Mouse (Mus musculus): ENCODE results near the gene Polr3f.

Polr3f gene

DNA sequence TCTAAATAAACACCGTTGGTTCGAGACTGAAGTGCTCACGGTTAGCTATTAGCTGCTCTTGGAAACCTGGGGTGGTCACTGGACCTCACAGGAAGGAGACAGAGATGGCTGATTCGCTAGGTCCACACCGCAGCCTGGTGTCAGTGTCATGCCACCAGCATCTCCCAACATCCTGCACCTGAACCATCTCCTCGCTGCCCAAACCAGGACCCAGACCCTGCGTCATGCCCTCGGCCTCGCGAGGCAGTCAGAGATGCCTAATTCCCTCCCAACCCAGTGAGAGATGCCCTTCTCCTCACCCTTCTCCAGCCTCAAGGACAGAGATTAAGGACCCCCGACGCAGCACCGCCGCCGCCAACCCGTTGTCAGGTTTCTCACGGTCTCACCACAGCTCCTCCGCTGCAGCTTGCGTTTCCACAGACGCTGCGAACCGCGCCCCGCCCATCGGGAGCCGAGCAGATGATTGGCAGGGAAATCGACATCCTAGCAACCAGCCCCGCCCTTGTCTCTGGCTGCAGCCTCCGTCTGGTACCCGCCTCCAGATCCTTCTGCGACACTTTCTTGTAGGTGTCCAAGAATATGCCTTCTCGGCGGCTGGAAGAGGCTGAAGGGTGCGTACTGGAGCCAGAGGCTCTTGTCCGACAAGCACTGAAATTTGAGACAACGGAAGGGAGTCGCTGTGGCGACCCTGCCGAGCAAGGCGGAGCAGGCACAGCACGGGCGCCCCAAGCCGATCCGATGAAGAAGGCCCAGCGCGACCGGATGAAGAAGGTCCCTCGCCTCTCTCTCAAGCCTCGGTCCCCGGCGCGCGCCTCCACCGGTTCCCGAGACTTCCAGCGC lies at the start of gene Polr3f, which contains the start of gene Dzank1:
Gene Polr3f (plus strand): TSS at position 738 of the 840 bp plus-strand sequence.
Gene Dzank1 (minus strand): TSS at position 434 of the 840 bp plus-strand sequence.
- peak; percentile 97 for DNase-seq (ENCODE audit: low read depth)

DNA sequence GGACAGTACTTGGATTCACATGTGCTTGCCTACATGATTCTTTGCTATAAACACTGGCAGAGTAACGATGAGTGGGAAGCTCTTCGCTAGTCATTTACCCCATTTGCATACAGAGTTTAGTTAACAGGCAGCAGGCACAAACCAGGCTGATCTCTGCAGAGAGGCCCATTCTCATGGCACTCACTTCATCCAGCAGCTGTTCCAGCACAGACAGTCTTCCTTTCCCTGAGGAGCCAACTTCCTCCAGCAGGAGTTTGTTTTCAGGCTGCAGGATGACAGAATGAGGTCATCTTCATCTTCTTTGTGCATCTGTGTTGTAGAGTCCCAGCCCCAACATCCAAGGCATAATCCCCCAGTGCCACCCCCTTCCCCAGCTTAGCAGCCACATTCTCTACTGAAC lies 48.1 kb upstream of the Polr3f start:
- DNase-seq (ENCODE audit: low read depth): no peak

DNA sequence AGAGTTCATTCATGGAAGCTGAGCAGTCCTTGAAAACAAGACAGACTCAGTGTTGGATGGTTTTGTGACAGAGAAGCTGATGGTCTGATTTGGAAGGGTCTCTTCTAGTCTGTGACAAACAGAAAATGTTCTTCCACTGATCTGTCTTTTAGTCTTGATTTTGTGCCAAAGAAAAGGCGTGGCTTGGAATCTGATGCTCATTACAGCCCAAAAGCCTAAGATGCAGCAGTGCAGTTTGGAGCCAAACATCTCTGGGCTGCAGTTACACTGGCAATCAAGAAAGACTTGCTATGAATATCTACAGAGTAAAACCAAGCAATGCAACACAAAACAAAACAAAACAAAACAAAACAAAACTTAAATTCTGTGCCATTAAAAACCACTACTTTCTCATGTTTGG lies 43.4 kb upstream of the Polr3f start:
- DNase-seq (ENCODE audit: low read depth): no peak

DNA sequence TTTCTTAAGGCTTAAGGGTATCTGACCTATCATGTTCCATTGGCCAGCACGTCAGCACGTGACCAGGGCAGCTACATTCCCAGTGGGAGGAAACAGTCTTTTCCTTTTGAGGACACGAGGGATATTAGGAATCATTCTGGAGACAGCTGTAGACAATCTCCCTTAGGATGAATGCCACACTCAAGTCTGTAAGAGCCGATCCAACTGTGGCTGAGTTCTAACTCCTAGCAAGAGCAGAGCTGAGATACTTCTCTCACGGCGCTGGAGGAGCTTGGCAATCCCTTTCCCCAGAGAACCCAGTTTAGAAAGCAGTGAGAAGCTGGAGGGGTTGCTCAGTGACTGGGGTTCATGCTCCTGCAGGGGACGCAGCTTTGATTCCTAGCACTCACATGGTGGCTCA lies 42.1 kb upstream of the Polr3f start:
- DNase-seq (ENCODE audit: low read depth): no peak

DNA sequence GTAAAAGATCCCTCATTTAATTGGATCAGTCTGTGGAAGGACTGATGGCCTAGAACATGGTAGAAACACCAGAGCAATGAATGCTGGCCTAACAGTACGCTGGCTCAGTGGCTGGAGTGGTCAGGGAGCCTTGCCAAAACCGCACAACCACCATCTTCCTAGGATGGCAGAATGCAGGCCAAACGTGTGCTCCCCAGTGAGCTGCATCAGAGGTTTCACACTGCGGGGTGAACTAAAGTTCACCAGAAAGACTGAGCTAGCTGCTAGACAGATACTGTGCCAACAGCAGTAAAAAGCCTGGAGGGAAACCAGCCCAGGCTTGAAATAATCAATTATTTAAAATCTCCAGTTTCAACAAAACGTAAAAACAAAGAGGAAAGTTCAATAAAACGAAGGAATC lies 40.0 kb upstream of the Polr3f start:
- peak; percentile 48 for DNase-seq (ENCODE audit: low read depth)

DNA sequence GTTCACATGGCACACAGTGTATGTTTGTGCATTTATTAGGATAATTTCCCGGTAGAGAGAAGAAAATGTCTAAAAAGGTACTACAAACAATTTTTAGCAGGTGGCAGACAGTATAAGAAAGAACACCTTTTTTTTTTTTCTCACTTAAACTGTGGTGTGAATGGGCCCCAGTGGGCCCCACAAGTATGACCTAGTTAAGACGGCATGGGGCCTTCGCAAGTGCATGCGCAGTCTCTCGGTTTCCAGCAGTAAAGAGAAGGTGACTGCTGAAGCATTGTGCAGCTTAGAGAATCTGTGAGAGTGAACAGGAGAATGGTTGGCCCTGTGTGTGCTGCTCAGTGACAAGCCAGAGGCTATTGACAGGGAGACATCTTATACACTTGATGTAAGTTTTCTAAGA lies 38.2 kb upstream of the Polr3f start:
- DNase-seq (ENCODE audit: low read depth): no peak

DNA sequence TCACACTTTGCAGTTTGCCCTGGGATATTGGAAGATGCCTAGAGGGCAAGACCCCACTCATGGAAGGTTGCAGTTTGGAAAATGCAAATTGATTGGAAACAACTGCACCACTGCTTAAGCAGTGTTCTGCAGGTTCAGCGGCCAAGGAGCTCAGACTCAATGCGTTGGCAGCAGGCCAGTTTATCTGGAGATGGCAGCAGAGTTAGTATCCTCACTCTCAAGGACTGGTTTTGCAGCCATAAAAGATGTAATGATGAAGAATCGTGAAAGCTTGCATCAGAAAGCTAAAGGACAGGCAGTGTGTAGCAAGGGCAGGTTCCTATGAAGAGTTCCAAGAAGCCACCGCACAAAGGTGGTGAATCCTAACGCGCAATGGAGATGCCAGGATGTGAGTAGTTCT lies 25.4 kb upstream of the Polr3f start:
- no peak for DNase-seq (ENCODE audit: low read depth)

DNA sequence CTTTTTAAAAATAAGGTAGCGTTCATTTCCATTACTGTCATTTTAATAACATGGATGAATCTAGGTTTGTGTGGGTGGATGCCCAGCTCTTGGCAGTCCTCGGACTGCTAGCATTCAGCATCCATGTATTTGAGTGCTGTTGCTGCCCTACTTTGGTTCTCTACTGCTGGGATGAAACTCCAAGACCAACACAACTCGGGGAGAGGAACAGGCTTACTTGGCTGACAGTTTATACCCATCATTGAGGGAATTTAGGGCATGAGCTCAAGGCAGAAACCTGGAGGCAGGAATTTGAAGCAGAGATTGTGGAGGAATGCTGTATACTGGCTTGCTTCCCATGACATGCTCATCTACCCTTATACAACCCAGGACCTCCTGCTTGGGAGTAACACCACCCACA lies 12.9 kb upstream of the Polr3f start:
- DNase-seq (ENCODE audit: low read depth): no peak

DNA sequence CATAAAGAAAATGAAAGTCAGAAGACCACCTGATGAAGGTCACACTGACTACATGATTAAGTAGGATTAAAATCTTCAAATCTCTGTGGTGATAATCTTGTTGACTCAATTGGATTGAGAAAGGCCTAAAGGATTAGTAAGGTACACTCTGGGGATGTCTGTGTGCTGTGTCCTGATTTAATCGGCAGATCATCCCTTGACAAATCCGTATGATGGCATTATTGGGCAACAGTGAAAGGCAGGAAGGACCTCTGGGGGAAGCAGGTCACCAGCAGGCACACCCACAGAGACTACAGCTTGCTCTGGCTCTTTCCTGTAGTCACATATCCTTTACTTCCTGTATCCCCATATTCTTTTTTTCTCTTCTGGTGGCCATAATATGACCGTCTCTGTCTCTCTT lies 7.7 kb upstream of the Polr3f start:
- DNase-seq (ENCODE audit: low read depth): peak; percentile 27

DNA sequence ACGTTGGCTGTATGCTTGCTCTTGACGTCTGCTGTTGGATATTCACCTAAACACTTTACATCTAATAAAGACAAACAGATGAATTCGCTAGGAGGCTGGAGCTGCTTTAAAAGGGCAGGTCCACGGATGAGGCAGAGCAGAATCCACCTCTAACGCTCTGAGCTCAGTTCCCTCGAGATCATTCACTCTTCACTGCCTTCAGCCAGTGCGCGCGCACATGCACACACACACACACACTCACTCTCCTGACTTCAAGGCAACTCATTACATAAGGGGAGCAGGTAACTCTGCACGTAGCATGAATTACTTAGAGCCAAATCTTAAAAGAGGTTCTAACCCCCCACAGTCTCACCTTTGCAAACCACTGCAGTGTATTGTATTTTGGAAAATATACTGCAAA lies 1.7 kb upstream of the Polr3f start:
- DNase-seq (ENCODE audit: low read depth): no peak

DNA sequence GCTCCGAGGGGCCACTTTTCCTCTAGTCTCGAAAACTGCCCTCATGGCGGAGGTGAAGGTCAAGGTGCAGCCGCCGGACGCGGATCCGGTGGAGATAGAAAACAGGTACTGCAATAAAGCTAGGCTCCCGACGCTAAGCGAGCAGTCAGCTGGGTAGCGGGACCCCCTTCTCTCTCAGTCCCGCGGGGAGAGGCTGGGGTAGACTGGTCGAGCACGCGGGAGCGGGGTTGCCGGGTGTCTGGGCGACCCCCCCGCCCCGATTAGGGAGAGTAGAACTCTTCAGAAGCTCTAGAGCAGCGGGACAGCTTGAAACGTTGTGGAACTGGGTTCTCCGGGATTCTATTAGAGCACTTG lies 280 bp downstream of the Polr3f start:
- DNase-seq (ENCODE audit: low read depth): no peak

DNA sequence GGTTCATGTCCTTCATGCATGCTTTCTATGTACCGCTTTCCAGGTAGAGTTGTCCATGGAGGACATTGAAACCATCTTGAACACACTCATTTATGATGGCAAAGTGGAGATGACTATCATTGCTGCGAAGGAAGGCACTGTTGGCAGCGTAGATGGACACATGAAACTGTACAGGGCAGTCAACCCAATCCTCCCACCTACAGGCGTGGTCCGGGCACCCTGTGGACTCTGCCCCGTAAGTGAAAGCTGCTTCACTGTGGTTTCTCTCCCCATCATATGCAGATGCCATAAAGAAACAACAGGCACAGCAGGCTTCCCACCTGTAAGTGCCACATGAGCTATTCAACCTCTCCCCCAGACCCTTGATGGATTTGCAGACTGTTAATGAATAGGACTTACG lies 9.6 kb downstream of the Polr3f start:
- no peak for DNase-seq (ENCODE audit: low read depth)

DNA sequence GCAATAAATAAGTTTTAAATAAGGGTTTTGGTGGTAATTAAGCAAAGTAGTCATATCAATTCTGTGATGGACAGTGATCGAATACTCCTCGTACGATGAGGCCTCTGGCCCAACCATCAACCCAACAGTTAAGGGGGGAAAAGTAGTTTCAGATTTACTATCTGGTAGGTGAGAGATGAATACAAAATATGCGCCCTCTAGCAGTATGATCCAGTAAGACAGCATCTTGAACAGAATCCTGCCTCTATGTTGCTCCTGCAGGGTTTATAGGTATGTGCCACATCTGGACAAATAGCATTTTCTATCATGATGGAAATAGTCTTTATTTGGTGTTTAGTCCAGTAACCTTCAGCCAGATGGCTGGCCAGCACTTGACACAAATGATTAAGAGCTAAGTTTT lies 13.7 kb downstream of the Polr3f start:
- DNase-seq (ENCODE audit: low read depth): peak; percentile 21

DNA sequence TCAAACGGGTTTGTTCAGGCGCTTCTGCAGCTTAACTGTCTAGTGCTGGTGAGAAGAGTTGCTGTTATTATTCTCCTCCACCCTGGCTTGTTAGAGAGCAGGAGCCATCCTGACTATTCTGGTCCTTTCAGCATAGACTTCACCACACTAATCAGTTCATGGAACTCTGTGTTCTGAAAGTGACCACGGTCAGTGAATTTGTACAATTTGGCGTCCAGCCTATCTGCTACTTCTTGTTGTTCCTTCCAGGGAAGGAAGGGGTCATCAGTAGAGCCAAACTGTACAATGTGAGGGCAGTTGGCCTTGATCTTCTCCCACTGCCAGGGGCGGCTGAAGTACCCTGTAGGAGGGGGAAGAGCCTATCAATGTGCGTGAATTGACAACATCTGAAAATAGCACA lies 16.2 kb downstream of the Polr3f start:
- DNase-seq (ENCODE audit: low read depth): no peak

DNA sequence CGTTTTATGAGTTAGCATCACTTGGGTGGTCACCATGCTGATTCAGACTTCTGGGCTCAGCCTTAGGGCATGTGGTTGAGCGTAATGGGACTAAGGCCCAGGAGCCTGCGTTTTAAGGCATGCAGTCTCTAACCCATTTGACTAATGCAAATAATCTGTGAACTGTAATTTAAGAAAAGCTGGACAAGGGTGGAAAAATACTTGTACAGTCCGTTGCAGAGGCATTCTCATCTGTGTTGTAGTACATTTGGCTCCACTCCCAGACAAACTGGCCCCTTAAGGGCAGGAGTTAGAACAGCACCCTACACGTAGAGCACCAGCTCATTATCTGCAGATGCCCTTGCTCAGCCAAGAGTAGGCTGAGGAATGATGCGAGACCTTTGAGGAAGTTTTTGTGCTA lies 17.1 kb downstream of the Polr3f start:
- DNase-seq (ENCODE audit: low read depth): no peak

DNA sequence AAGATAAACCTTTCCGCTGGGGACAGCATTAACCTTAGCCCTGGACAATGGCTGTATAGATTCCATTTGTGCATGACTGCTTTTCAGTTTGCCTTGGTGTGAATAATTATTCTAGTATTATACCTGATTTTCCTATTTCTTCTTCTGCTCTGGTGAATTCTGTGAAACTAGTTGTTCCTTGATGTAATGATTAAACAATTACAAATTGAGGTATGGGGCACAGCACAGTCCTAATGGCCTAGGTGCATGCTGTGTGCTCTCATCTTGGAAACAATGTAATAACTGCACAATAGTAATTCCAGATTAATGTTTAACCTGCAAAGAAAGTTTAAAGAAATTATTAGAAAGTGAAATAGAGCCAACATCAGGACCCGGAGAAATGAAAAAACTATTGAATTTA lies 17.5 kb downstream of the Polr3f start:
- DNase-seq (ENCODE audit: low read depth): no peak

DNA sequence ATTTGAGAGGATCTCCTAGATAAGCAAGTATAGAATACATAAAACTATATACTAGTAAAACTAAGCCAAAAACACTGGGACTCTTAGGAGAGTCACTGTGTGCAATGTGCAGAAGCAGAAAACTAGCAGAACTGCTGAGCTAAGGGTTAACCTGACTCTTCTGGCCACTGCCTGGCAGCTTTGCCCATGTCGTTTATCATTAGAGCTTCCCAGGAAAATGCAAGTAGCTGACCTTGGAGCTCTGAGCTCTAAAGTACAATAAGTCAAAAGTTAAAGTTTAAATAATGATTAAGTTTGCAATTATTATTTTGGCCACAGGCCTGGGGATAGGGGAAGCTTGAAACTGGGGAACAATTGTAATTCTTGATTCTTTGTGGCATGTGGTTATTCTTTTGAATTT lies 18.0 kb downstream of the Polr3f start:
- DNase-seq (ENCODE audit: low read depth): no peak

DNA sequence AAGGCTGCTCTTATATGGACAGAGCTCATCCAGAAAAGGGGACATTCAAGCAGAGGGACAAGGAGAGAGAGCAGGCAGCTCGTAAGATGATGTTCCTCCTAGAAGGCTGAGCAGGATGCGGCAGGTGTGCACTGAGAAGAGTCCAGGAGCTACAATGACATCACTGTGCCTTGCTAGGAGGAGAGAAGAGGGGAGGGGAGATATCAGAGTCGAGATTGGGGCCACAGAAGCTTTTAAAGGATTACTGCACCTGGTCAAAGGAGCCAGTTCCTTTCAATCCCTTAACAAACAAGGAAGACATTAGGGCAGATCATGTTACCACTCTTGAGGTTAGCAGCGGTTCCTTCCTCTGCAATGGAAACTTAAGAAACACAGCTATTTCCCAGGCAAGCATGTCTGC lies 20.0 kb downstream of the Polr3f start:
- DNase-seq (ENCODE audit: low read depth): peak; percentile 67

DNA sequence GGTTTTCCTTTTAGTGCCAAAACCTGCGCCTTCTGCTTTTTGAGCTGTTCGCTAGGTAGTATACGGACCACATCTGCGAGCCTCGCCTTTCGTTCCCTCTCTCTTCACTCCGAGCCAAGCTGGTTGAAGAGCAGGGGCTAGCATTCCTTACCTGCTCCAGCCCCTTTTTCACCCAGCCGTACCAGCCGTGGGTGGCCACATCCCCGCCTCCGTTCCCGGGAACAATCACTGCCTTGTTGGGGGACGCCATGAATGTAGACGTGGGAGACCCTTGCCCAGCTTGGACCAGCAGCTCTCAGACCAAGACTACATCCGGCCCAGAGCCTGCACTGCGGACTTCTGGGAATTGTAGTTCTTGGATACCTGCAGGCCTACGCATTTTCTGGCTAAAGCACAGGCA lies 23.0 kb downstream of the Polr3f start, which contains the start of gene Rbbp9:
Gene Rbbp9 (minus strand): TSS at position 341 of the 400 bp plus-strand sequence.
- peak; percentile 71 for DNase-seq (ENCODE audit: low read depth)

DNA sequence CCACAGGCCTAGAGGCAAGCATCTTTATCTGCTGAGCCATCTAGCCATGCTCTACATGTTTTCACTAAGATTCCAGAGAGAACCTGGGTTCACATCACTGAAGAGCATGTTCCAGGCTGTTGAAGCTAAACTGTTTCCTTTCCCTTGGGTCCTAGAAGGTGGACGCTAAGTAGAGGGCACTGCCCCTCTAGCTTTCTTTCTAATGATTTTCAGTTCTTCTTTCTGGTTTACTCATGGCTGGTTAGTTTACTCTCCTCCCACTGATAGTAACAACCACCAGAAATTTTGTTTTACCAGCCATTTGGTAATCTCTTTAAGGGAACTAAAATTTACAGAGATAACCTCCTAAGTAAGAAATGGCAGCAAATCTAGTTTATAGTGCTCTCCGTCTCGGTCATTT lies 26.4 kb downstream of the Polr3f start:
- no peak for DNase-seq (ENCODE audit: low read depth)

DNA sequence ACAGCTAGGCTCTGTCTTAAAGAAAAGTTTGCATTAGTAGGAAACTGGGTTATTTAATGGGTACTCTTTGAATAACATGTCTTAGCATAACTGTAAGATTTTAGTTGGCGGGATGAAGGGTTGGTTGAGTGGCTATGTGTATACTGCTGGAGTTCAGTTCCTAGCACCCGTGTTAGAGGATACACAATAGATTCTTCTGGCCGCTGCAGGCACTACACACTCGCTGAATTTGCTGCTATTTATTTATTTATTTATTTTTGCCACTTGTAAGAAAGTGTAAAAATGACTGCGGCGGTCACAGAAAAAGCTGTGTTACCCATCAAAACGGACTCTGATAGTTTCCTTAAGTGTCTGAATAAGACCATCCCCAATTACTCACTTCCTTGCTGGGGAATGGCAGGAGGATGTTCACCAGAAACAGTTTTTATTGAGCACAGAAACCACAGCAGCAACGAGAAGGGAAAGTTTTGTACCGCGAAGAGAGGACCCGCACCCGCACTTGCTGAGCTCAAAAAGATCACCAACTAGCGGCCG lies 27.8 kb downstream of the Polr3f start:
- no peak for DNase-seq (ENCODE audit: low read depth)

DNA sequence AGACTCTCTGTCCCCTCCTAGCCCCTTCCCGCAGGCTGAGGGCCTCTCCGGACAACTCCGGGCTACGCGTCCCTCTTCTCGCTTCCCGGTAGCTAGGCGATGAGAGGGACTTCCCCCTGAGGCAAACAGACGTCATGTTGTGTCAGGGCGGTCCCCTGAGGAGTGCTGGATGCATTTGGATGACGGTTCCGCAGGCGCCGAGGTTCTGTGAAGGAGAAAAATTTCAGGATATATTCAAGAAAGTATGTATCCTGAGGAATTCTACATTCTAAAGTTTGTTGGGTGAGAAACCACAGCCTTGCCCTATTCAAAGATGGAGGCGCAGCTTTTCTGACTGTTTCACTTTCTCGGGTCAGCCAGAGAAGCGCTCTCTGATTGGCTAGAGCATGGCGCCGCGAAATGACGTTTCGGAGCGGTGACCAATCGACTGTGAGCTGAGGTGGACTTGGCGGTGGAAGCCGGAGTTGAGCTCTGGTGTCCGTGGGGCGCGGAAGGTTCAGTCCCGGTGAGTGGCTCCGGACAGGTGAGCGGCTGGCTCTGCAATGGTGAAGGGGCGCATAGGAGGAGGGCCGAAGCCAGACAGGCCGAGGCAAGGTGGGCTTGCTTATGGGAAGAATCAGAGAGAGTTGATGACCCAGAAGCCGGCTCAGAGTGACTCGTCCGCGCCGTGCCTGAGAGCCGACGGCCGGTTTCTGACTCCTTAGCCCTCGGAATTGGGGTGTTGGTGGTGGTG lies 28.5 kb downstream of the Polr3f start, which contains the start of gene Sec23b:
Gene Sec23b (plus strand): TSS at position 410 of the 733 bp plus-strand sequence.
- DNase-seq (ENCODE audit: low read depth): peak; percentile 98

DNA sequence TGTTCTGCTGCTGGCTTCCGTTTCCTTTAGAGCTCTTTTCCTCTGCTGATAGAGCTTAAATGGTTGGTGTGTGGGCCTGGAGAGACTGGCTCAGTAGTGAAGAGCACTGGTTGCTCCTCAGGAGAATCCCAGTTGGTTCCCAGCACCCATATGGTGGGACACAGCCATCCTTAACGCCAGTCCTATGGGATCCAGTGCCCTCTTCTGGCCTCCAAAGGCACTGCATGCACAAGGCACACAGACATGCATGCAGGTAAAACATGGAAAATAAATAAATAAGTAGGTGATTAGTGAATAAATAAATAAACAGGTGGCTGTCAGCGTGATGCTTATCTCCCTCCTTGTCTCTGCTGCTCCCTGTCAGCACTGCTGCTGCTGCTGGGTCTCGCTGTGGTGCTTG lies 61.2 kb downstream of the Polr3f start:
- DNase-seq (ENCODE audit: low read depth): no peak
